Mouse (Mus musculus) myocyte (in vitro differentiated cells): Measurements from ENCODE around the gene Fgd2. TPM values are rescaled to one million over a fixed set of nuclear protein-coding genes. Genes with fewer than 3 reads are reported as not detected.

Source experiments
- H3K27me3 ChIP-seq: one replicate; pipeline ENCODE4 v1.6.1; 2011; ENCODE audit not compliant: control insufficient read depth, insufficient read depth, insufficient read length
- H3K36me3 ChIP-seq: one replicate; pipeline ENCODE4 v1.6.1; 2011; ENCODE audit not compliant: control insufficient read depth, insufficient read depth
- H3K4me2 ChIP-seq: one replicate; pipeline ENCODE4 v1.6.1; 2011; ENCODE audit warnings: low read depth, control low read depth
- H3K4me3 ChIP-seq: one replicate; pipeline ENCODE4 v1.5.1; 2011; ENCODE audit warnings: mild to moderate bottlenecking, control low read depth, moderate library complexity
- H3K79me2 ChIP-seq: one replicate; pipeline ENCODE4 v1.6.1; 2011; ENCODE audit not compliant: control insufficient read depth, insufficient read depth
- H3ac ChIP-seq: one replicate; pipeline ENCODE4 v1.6.1; 2011; ENCODE audit not compliant: control insufficient read depth, insufficient read length
- CEBPB ChIP-seq: IDR thresholded peaks from 2 replicates; pipeline ENCODE4 v1.6.1; 2011; ENCODE audit warnings: mild to moderate bottlenecking, moderate library complexity; ENCODE audit not compliant: poor library complexity, insufficient read depth, severe bottlenecking
- E2F4 ChIP-seq: IDR thresholded peaks from one replicate; pipeline ENCODE4 v1.6.1; 2011; ENCODE audit warnings: mild to moderate bottlenecking, control low read depth, moderate library complexity; ENCODE audit not compliant: insufficient read depth
- MAX ChIP-seq: IDR thresholded peaks from one replicate; pipeline ENCODE4 v1.6.1; 2011; ENCODE audit warnings: low read depth, mild to moderate bottlenecking, control low read depth
- MYOD1 ChIP-seq, 3 experiments: IDR thresholded peaks; one replicate each; pipeline ENCODE4 v1.6.1; 2011; ENCODE audit warnings: control low read depth in 2 of 3, low read depth in 2 of 3, mild to moderate bottlenecking in 2 of 3, moderate library complexity in 1 of 3; ENCODE audit not compliant: insufficient read length in 2 of 3, control insufficient read depth in 1 of 3
- MYOG ChIP-seq, 3 experiments: IDR thresholded peaks; one replicate each; pipeline ENCODE4 v1.6.1; 2011; ENCODE audit warnings: control low read depth in 2 of 3, low read depth in 2 of 3, mild to moderate bottlenecking in 2 of 3; ENCODE audit not compliant: insufficient read length in 2 of 3, control insufficient read depth in 1 of 3, insufficient read depth in 1 of 3
- POLR2A ChIP-seq: IDR thresholded peaks from one replicate; pipeline ENCODE4 v1.6.1; 2011; ENCODE audit warnings: low read depth, mild to moderate bottlenecking, control low read depth, moderate library complexity; ENCODE audit not compliant: insufficient read length
- POLR2AphosphoS2 ChIP-seq: IDR thresholded peaks from one replicate; pipeline ENCODE4 v1.6.1; 2011; ENCODE audit warnings: low read depth, control low read depth; ENCODE audit not compliant: insufficient read length
- REST ChIP-seq: IDR thresholded peaks from one replicate; pipeline ENCODE4 v1.6.1; 2011; ENCODE audit warnings: mild to moderate bottlenecking, control low read depth, moderate library complexity; ENCODE audit not compliant: insufficient read depth, insufficient read length
- SRF ChIP-seq: IDR thresholded peaks from one replicate; pipeline ENCODE4 v1.6.1; 2011; ENCODE audit warnings: low read depth; ENCODE audit not compliant: control insufficient read depth, insufficient read length
- TCF12 ChIP-seq: IDR thresholded peaks from one replicate; pipeline ENCODE4 v1.6.1; 2011; ENCODE audit warnings: mild to moderate bottlenecking, control low read depth; ENCODE audit not compliant: poor library complexity, insufficient read depth, severe bottlenecking
- TCF3 ChIP-seq: IDR thresholded peaks from one replicate; pipeline ENCODE4 v1.6.1; 2011; ENCODE audit warnings: low read depth, control low read depth; ENCODE audit not compliant: insufficient read length
- USF1 ChIP-seq: IDR thresholded peaks from one replicate; pipeline ENCODE4 v1.6.1; 2011; ENCODE audit warnings: low read depth, mild to moderate bottlenecking, control low read depth, moderate library complexity
- polyA plus RNA-seq: library from polyadenylated mRNA; unstranded; fragments of >200 nt; fragmentation: generic; extraction: Trizol; gene quantifications from one replicate; pipeline ENCODE4 v1.2.1, GENCODE M21; 2012; ENCODE audit warnings: missing spikeins

Gene Fgd2
- 0.54 TPM for polyA plus RNA-seq

- no peak for TF ChIP-seq TCF12
- no peak for TF ChIP-seq POLR2AphosphoS2
- Histone ChIP-seq H3K4me2 (no peak within 1 kb of the TSS), H3K36me3 (no peaks in the 10 kb centered on the region), H3K4me3 (no peak within 1 kb of the TSS), H3K27me3 (no peaks in the 10 kb centered on the region), H3K79me2 (no peaks in the 10 kb centered on the region), H3ac (no peak within 1 kb of the TSS)
Measured at GRCm38 (mm10) chr17:29360761-29361221, at the start of gene Fgd2. Gene Fgd2, plus strand, starts transcription at chr17:29360914.

DNA sequence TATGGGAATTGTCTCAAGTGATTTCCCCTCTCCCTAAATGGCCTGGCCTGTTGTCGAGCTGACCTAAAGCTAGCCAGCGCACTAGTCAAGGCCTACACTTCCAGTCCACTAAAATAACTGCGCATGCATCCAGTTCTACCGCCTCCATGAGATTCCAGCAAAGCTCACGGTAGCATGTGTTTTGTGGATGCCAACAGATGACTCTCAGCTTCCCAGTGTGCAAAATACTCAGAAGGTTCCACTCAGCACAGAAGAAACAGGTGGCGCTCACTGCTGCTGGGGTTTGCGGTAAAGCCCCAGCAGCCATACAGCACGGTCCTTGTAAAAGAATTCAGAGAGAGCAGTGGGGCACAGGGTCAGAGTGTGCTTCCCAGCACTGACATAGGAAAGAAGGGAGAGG lies 49.1 kb upstream of the Fgd2 start:
- no peaks in the 10 kb centered on the region for H3K36me3 ChIP-seq
- H3ac ChIP-seq: no peak overlapping the region
- no peaks in the 10 kb centered on the region for H3K27me3 ChIP-seq
- peak in 1 of 3 experiments; percentile 20 for TF ChIP-seq MYOD1 (IDR thresholded peaks at IDR 0.05; ENCODE audit: control insufficient read depth in 1 of 3, insufficient read length in 2 of 3, low read depth in 2 of 3)
- TF ChIP-seq MYOG (IDR thresholded peaks at IDR 0.05; ENCODE audit: control insufficient read depth in 1 of 3, insufficient read depth in 1 of 3, insufficient read length in 2 of 3, low read depth in 2 of 3): no peak
- TF ChIP-seq POLR2A: no peak
- no peaks in the 10 kb centered on the region for H3K79me2 ChIP-seq
- H3K4me2 ChIP-seq: no peak overlapping the region
- H3K4me3 ChIP-seq: no peak overlapping the region

DNA sequence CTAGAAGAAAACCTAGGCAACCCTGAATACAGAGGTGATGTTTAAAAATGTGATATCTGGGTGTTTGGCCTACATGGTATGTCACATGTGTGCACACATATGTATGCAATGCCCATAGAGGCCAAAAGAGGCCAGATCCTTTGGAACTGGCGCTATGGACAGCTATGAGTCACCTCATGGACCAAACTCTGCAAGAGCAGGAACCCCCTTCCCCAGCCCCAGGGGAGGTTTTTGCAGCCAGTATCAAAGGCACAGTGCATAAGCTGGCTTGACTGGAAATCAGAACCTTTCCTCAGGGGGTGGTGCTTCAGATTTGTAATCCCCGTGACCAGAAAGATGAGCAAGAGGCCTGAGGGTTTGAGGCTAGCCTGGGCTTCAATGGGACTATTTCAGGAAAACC lies 48.6 kb upstream of the Fgd2 start:
- H3ac ChIP-seq: no peak overlapping the region
- TF ChIP-seq TCF3 (no peak), E2F4 (no peak), POLR2A (no peak), MYOD1 (IDR thresholded peaks at IDR 0.05; ENCODE audit: control insufficient read depth in 1 of 3, insufficient read length in 2 of 3, low read depth in 2 of 3) (no peak), CEBPB (no peak), SRF (no peak), MYOG (IDR thresholded peaks at IDR 0.05; ENCODE audit: control insufficient read depth in 1 of 3, insufficient read depth in 1 of 3, insufficient read length in 2 of 3, low read depth in 2 of 3) (no peak), MAX (no peak), USF1 (no peak), REST (no peak), POLR2AphosphoS2 (no peak), TCF12 (no peak)

GRCm38 (mm10) chr17:29313300-29313699 lies 47.4 kb upstream of the Fgd2 start:
- Histone ChIP-seq H3K79me2 (no peaks in the 10 kb centered on the region), H3K27me3 (no peaks in the 10 kb centered on the region), H3ac (no peak overlapping the region), H3K4me3 (no peak overlapping the region), H3K36me3 (no peaks in the 10 kb centered on the region), H3K4me2 (no peak overlapping the region)
- TF ChIP-seq MAX: no peak
- TF ChIP-seq MYOG (IDR thresholded peaks at IDR 0.05; ENCODE audit: control insufficient read depth in 1 of 3, insufficient read depth in 1 of 3, insufficient read length in 2 of 3, low read depth in 2 of 3): no peak
- no peak for TF ChIP-seq POLR2AphosphoS2
- no peak for TF ChIP-seq E2F4
- TF ChIP-seq POLR2A: no peak
- TF ChIP-seq REST: no peak
- no peak for TF ChIP-seq SRF
- no peak for TF ChIP-seq USF1
- TF ChIP-seq MYOD1 (IDR thresholded peaks at IDR 0.05; ENCODE audit: control insufficient read depth in 1 of 3, insufficient read length in 2 of 3, low read depth in 2 of 3): no peak
- TF ChIP-seq TCF3: no peak
- no peak for TF ChIP-seq CEBPB
- TF ChIP-seq TCF12: no peak

More for the DNA sequence above, 48.6 kb upstream of the Fgd2 start:
- H3K27me3 ChIP-seq: no peaks in the 10 kb centered on the region
- no peaks in the 10 kb centered on the region for H3K79me2 ChIP-seq
- H3K4me3 ChIP-seq: no peak overlapping the region
- no peaks in the 10 kb centered on the region for H3K36me3 ChIP-seq
- no peak overlapping the region for H3K4me2 ChIP-seq

DNA sequence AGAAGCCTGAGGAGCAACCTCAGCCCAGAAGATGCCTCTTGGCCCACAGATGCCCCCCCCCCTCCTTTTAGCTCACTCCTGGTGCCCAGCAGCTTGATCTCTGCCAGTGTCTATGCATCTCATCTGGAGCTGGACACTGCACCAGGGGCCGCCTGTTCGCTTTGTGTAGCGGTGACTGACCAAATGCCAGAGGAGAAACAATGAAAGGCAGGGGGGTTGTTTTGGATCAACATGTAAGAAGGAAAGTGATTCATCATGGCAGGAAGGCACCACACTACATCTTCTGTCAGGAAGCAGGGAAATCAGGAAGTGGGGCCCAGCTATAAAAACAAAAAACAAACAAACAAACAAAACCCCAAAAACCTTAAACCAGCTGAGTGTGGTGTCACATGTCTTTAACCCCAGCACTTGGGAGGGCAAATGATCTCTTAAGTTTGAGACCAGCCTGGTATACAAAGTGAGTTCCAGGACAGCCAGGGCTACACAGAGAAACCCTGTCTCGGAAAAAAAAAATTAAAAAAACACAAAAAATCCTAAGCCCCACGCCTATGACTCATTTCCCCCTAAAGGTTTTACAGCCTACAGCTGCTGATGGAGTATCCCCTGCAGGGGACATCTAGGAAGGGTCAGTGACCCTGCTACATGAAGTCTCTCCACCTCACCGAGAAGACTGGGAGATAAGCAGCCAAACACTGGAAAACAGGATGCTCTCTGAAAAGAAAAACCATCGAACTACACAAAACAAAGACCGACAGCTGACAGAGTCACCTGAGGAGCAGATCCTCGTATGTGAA lies 44.8 kb upstream of the Fgd2 start:
- no peaks in the 10 kb centered on the region for H3K36me3 ChIP-seq
- H3K27me3 ChIP-seq: no peaks in the 10 kb centered on the region
- no peak overlapping the region for H3K4me3 ChIP-seq
- TF ChIP-seq TCF3: no peak
- peak in 2 of 3 experiments; percentile 6 to 49 for TF ChIP-seq MYOD1 (IDR thresholded peaks at IDR 0.05; ENCODE audit: control insufficient read depth in 1 of 3, insufficient read length in 2 of 3, low read depth in 2 of 3)
- H3K4me2 ChIP-seq: peak overlapping the region; percentile 59
- no peaks in the 10 kb centered on the region for H3K79me2 ChIP-seq
- no peak overlapping the region for H3ac ChIP-seq
